Mouse (Mus musculus): ENCODE data around the gene Mpp3. TPM values are rescaled to one million over a fixed set of nuclear protein-coding genes. Genes with fewer than 3 reads are reported as not detected.
"Not testable (repeated sequence)": the region's sequence is repeated elsewhere in the genome, so short reads cannot be mapped to it uniquely, and the experiment has no call there.

Mpp3 gene
- polyA plus RNA-seq, 1 experiment = not detected

DNA sequence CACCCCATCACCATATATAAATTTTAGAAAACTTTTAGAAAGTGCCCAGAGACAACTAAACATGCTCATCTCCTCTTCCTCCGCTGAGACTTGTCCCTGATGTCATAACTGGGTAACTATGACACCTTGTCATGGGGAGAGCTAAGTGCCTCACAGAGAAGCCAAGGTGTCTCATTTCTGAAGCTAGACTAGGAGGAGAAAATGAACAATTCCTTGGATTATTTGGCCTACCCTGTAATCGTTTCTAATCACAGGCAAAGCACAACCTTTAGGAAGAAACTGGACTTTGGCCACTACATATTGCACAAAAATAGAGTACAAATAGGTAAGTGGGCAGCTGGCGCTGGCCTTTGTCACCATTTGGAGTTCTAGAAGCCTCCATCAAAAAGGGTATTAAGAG is 41.3 kb downstream of the Mpp3 start, which contains the start of gene Dusp3:
Gene Dusp3 (minus strand): TSS at position 101 of the 400 bp plus-strand sequence.
- Histone ChIP-seq H3K27ac (ENCODE audit: control insufficient read depth, insufficient read depth, low read depth, low read length, poor library complexity) (no peak within 1 kb of the TSS), H3K4me1 (ENCODE audit: control insufficient read depth, insufficient read depth, low read length) (peaks cover 4% of the 10 kb centered on the region), H3K4me3 (replicated peaks; ENCODE audit: control insufficient read depth, low read depth, low read length) (no peak within 1 kb of the TSS)
- TF ChIP-seq POLR2A (IDR thresholded peaks at IDR 0.05; ENCODE audit: borderline replicate concordance, control insufficient read depth, low read depth, low read length) = no peak
- TF ChIP-seq CTCF (IDR thresholded peaks at IDR 0.05; ENCODE audit: control insufficient read depth, insufficient read depth, low read length) = no peak
- 75% methylated on average over 3 of the region's 3 CpGs for WGBS

DNA sequence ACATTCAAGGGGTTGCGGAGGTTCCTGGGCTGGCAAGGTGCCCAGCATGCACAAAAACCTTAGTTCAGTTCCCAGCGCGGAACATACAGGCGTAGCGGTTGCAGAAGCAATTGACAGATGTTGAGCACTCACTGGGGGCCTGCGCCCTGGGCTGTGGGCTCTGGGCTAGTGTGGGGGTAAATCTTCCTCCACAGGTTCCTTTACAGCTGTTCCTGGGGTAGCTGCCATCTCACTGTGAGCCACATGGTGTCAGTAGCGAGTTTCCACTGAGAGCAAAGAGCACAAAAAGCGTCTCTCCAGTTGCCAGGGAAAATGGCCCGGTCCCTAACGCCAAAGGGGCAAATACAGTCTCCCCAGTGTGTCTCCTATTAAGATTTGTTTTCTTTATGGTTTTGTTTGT is 42.3 kb downstream of the Mpp3 start:
- Histone ChIP-seq H3K4me1 (ENCODE audit: control insufficient read depth, insufficient read depth, low read length) (peaks cover 5% of the 10 kb centered on the region), H3K4me3 (replicated peaks; ENCODE audit: control insufficient read depth, low read depth, low read length) (no peak overlapping the region), H3K27ac (ENCODE audit: control insufficient read depth, insufficient read depth, low read depth, low read length, poor library complexity) (no peak overlapping the region)
- WGBS = 2% methylated on average over 10 of the region's 10 CpGs
- TF ChIP-seq POLR2A (IDR thresholded peaks at IDR 0.05; ENCODE audit: borderline replicate concordance, control insufficient read depth, low read depth, low read length) (no peak), CTCF (IDR thresholded peaks at IDR 0.05; ENCODE audit: control insufficient read depth, insufficient read depth, low read length) (peak; percentile 73)

DNA sequence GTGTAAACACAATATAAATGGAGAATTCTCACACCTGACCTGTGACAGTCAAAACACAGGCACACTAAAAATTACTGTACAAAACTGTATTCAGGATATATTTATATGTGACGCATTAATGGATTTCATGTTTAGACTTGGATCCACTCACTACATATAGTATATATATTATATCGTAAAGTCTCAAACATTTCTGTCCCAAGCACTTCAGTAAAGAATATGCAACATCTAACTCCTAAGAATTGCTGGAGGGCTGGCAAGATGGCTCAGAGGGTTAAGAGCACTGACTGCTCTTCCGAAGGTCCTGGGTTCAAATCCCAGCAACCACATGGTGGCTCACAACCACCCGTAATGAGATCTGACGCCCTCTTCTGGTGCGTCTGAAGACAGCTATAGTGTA is 42.8 kb downstream of the Mpp3 start:
- WGBS = 43% methylated on average over 6 of the region's 6 CpGs
- not testable (repeated sequence) for H3K27ac ChIP-seq (ENCODE audit: control insufficient read depth, insufficient read depth, low read depth, low read length, poor library complexity); H3K4me1 ChIP-seq (ENCODE audit: control insufficient read depth, insufficient read depth, low read length); H3K4me3 ChIP-seq (replicated peaks; ENCODE audit: control insufficient read depth, low read depth, low read length)

DNA sequence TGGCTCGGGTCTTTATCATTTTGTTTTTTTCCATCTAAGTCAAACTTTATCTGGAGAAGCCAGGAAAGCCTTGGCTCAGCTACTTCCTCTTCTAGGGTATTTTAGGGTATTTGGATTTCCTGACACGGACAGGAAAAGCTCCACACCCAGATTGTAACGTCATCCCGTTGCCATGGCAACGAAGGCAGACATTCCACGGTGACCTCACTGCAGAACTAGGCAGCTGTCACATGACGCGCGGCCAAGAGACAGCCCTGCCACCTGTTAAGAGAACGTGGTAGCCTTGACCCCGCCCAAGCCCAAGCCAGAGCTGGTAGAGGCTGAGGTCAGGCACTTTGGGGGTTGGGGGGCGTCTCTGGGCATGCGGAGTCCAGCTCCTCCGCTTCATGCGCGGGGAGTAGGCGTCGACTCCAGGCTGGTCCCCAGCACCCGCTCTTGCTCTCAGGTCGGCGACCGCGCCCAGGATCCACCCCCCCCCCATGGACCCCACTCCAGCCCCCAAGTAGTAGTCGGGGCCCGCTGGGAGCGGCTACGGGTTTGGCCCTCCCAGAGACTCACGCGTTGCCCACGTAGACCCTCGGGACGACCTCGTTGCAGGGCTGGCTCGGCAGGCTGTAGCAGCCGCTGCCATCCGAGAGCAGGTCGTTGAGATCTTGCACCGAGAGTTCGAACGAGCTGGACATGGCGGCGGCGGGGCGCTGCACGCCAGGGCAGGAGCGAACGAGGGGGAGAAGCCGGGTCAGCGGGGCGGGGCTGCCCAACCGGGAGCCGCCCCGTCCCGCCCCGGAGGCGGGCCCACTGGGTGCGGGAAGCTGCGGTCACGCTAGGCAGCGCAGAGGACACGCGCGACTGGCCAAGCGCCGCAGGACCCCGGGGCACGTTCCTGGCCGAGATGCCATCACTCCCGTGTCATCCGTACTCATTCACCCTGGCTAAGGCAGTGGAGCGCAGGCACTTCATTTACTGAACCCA is 43.9 kb downstream of the Mpp3 start, which contains the start of gene Cfap97d1:
Gene Cfap97d1 (plus strand): TSS at position 226 of the 972 bp plus-strand sequence.
- peak within 1 kb of the TSS; percentile 73 for H3K27ac ChIP-seq (ENCODE audit: control insufficient read depth, insufficient read depth, low read depth, low read length, poor library complexity)
- under 1% methylated on average over 71 of the region's 71 CpGs for WGBS
- peak within 1 kb of the TSS; percentile 75 for H3K4me3 ChIP-seq (replicated peaks; ENCODE audit: control insufficient read depth, low read depth, low read length)
- TF ChIP-seq POLR2A (IDR thresholded peaks at IDR 0.05; ENCODE audit: borderline replicate concordance, control insufficient read depth, low read depth, low read length) = peak; percentile 44; the same call in 1 of the 2 replicates
- TF ChIP-seq CTCF (IDR thresholded peaks at IDR 0.05; ENCODE audit: control insufficient read depth, insufficient read depth, low read length) = no peak
- peaks cover 5% of the 10 kb centered on the region for H3K4me1 ChIP-seq (ENCODE audit: control insufficient read depth, insufficient read depth, low read length)

- TF ChIP-seq CTCF (IDR thresholded peaks at IDR 0.05; ENCODE audit: control insufficient read depth, insufficient read depth, low read length) (no peak), POLR2A (IDR thresholded peaks at IDR 0.05; ENCODE audit: borderline replicate concordance, control insufficient read depth, low read depth, low read length) (no peak)
- peaks cover 5% of the 10 kb centered on the region for H3K4me1 ChIP-seq (ENCODE audit: control insufficient read depth, insufficient read depth, low read length)
Measured at GRCm38 (mm10) chr11:101983431-101983921, 44.8 kb downstream of the Mpp3 start.

DNA sequence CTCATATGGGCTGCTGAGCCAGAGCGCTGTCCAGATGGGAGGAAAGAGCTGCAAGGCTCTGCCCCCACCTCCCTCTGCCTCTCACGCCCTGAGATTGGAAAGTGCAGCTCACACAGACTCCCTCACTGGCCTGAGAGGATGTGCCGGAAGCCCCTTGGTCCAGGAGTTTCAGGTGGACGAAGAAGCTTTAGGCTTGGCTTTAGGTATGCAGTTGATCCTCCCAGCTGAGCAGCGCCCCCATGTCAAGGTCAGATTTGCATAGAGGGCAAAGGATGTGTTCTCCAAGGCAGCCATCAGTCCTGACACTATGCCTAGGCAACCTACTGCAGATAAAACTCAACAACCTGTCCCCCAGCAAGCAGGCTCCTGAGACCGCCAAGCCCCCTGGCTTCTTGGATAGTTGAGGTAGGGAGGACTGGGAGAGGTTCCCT is 45.3 kb downstream of the Mpp3 start:
- Histone ChIP-seq H3K4me1 (ENCODE audit: control insufficient read depth, insufficient read depth, low read length) (peaks cover 5% of the 10 kb centered on the region), H3K4me3 (replicated peaks; ENCODE audit: control insufficient read depth, low read depth, low read length) (no peak overlapping the region), H3K27ac (ENCODE audit: control insufficient read depth, insufficient read depth, low read depth, low read length, poor library complexity) (no peak overlapping the region)
- 71% methylated on average over 6 of the region's 6 CpGs for WGBS
- no peak for TF ChIP-seq POLR2A (IDR thresholded peaks at IDR 0.05; ENCODE audit: borderline replicate concordance, control insufficient read depth, low read depth, low read length)

More at GRCm38 (mm10) chr11:101983431-101983921, 44.8 kb downstream of the Mpp3 start:
- Histone ChIP-seq H3K4me3 (replicated peaks; ENCODE audit: control insufficient read depth, low read depth, low read length) (no peak overlapping the region), H3K27ac (ENCODE audit: control insufficient read depth, insufficient read depth, low read depth, low read length, poor library complexity) (no peak overlapping the region)
- WGBS = 51% methylated on average over 10 of the region's 10 CpGs

DNA sequence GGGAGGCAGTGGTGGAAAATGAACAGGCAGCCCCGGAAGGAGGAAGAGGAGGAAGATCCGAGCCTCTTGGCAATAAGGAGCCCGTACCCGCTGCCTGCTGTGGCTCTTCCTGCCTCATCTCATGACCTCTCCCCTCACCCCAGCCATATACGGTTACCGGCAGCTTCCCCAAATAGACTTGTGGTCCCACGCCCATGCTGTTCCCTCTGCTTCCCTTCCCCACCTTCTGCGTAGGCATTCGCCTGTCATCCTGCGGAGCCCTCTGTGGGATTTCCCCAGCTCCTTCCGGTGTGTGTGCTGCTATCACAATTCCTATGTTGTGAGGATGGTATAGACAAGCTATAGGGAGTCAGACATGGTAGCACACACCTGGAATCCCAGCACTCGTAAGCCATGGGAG is 46.4 kb downstream of the Mpp3 start:
- 12% methylated on average over 12 of the region's 12 CpGs for WGBS

DNA sequence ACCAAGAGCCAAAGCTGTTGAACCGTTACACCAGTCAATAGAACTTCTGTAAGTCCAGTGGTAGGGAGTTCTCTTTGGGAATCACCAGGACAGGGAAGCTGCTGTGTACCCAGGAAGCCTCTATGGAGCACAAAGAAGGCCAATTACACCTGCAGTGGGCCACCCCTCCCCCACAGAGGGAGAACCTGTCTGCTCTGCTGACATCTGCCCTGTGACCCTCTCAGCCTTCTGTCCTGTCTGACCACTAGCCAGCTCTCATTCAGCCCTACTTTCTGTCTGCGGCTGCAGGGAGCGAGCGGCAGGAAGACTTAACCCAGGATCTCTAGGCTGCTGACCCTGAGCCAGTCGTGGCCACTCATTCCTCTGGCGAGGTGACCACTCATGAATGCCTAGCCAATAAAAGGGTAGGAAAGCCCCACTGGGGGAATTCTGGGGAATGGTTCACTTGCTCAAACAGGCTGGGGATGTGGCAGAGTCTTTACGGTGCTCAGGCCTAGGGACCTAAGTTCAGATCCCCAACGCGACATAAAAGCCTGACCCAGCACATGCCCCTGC is 47.6 kb downstream of the Mpp3 start:
- H3K4me3 ChIP-seq (replicated peaks; ENCODE audit: control insufficient read depth, low read depth, low read length) = no peak overlapping the region
- 86% methylated on average over 9 of the region's 9 CpGs for WGBS
- H3K4me1 ChIP-seq (ENCODE audit: control insufficient read depth, insufficient read depth, low read length) = peaks cover 5% of the 10 kb centered on the region
- no peak for TF ChIP-seq CTCF (IDR thresholded peaks at IDR 0.05; ENCODE audit: control insufficient read depth, insufficient read depth, low read length)
- no peak for TF ChIP-seq POLR2A (IDR thresholded peaks at IDR 0.05; ENCODE audit: borderline replicate concordance, control insufficient read depth, low read depth, low read length)
- no peak overlapping the region for H3K27ac ChIP-seq (ENCODE audit: control insufficient read depth, insufficient read depth, low read depth, low read length, poor library complexity)

More for the DNA sequence above, 46.4 kb downstream of the Mpp3 start:
- TF ChIP-seq POLR2A (IDR thresholded peaks at IDR 0.05; ENCODE audit: borderline replicate concordance, control insufficient read depth, low read depth, low read length) (no peak), CTCF (IDR thresholded peaks at IDR 0.05; ENCODE audit: control insufficient read depth, insufficient read depth, low read length) (no peak)
- no peak overlapping the region for H3K4me3 ChIP-seq (replicated peaks; ENCODE audit: control insufficient read depth, low read depth, low read length)
- H3K27ac ChIP-seq (ENCODE audit: control insufficient read depth, insufficient read depth, low read depth, low read length, poor library complexity) = no peak overlapping the region
- H3K4me1 ChIP-seq (ENCODE audit: control insufficient read depth, insufficient read depth, low read length) = peaks cover 5% of the 10 kb centered on the region
